Mouse (Mus musculus) limb, embryonic 13.5 days (tissue): ENCODE results near the gene Slc38a6. TPM values are rescaled to one million over a fixed set of nuclear protein-coding genes. Genes with fewer than 3 reads are reported as not detected.

Experiments
- ATAC-seq: fragments of 200-750 bp; cut with Nextera tagmentation; 2 replicates; pipeline ENCODE4 v1.8.0; 2017; ENCODE audit warnings: low read depth, moderate number of reproducible peaks, moderate TSS enrichment; ENCODE audit not compliant: low FRiP score
- H3K27ac ChIP-seq: fragments of 300-500 bp; sonication (generic); 2 replicates; pipeline ENCODE4 v1.5.1; 2015; ENCODE audit warnings: inconsistent platforms, mild to moderate bottlenecking, moderate library complexity
- H3K27me3 ChIP-seq: fragments of 300-500 bp; sonication (generic); 2 replicates; pipeline ENCODE4 v1.6.1; 2015; ENCODE audit warnings: mild to moderate bottlenecking, inconsistent platforms
- H3K36me3 ChIP-seq: fragments of 300-500 bp; sonication (generic); 2 replicates; pipeline ENCODE4 v1.6.1; 2015; ENCODE audit warnings: inconsistent platforms, mild to moderate bottlenecking, moderate library complexity
- H3K4me1 ChIP-seq: fragments of 300-500 bp; sonication (generic); 2 replicates; pipeline ENCODE4 v1.6.1; 2015; ENCODE audit warnings: inconsistent platforms
- H3K4me2 ChIP-seq: fragments of 300-500 bp; sonication (generic); replicated peaks from 2 replicates; pipeline ENCODE4 v1.6.1; 2015; ENCODE audit warnings: inconsistent platforms, mild to moderate bottlenecking, moderate library complexity
- H3K4me3 ChIP-seq: fragments of 300-500 bp; sonication (generic); 2 replicates; pipeline ENCODE4 v1.5.1; 2015; ENCODE audit warnings: moderate library complexity, mild to moderate bottlenecking, inconsistent platforms
- H3K9ac ChIP-seq: fragments of 300-500 bp; sonication (generic); 2 replicates; pipeline ENCODE4 v1.6.1; 2015; ENCODE audit warnings: mild to moderate bottlenecking, inconsistent platforms
- H3K9me3 ChIP-seq: fragments of 300-500 bp; sonication (generic); 2 replicates; pipeline ENCODE4 v1.6.1; 2016; ENCODE audit warnings: inconsistent platforms
- WGBS: fragments of 180-500 bp; shearing (Covaris S2); methylation state at CpG from one replicate; pipeline ENCODE4 v1.1.7; 2015; 5-methylcytosine and 5-hydroxymethylcytosine counted together
- polyA plus RNA-seq: library from polyadenylated mRNA; unstranded; fragments of >200 nt; fragmentation: Nextera tagmentation; extraction: Ambion mirVana; gene quantifications from 2 replicates; pipeline ENCODE4 v1.2.1, GENCODE M21; 2015

Gene Slc38a6
- polyA plus RNA-seq, 1 experiment from 2014 or later = 11.0 TPM

DNA sequence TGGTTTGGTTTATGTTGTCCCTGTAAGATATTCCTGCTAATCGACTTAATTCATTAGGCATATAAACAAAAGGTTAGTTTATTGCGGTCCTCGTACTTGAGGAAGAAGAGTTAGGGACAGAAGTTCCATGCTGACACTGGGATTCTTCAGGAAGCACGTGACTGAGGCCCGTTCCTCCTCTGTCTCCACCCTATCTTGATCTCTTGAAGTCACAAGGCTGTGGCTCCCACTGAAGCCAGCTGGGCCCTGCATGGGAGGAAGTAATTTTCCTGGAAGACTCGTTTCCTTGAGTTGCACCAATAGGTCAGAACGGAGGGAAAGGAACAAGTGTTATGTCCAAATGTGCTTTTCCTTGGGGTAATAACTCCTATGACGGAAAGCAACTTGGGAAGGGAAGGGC is 1.0 kb downstream of the Slc38a6 start:
- H3K4me3 ChIP-seq = peak overlapping the region; percentile 78
- H3K36me3 ChIP-seq = peaks cover 9% of the 10 kb centered on the region
- H3K9me3 ChIP-seq = no peaks in the 10 kb centered on the region
- peak overlapping the region; percentile 80 for H3K9ac ChIP-seq
- no peak for ATAC-seq
- H3K27ac ChIP-seq = no peak overlapping the region
- H3K4me1 ChIP-seq = peaks cover 22% of the 10 kb centered on the region
- H3K27me3 ChIP-seq = no peaks in the 10 kb centered on the region
- peak overlapping the region; percentile 79 for H3K4me2 ChIP-seq
- 63% methylated on average over 8 of the region's 8 CpGs for WGBS

DNA sequence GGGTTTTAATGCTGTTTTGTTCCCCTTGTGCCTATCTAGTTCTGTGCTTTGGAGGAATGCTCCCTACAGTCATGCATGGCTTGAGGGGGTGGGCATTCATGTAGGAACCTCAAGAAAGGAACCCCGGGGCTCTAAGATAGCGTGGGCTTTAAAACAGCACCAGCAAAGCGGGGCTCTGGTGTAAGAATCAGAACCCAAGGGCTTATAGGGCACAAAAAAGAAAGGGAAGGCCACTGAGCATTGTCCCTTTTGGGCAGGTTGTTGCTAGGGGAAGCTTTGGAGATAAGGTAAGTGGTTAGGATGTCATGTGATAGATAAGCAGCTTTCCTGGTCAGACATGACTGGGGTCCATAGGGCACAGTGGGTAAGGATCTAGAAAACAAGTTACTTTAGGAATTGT is 2.0 kb downstream of the Slc38a6 start:
- Histone ChIP-seq H3K27ac (no peak overlapping the region), H3K4me3 (no peak overlapping the region), H3K9ac (no peak overlapping the region), H3K27me3 (no peaks in the 10 kb centered on the region), H3K9me3 (no peaks in the 10 kb centered on the region), H3K36me3 (peaks cover 14% of the 10 kb centered on the region), H3K4me2 (no peak overlapping the region), H3K4me1 (peaks cover 19% of the 10 kb centered on the region)
- 94% methylated on average over 3 of the region's 3 CpGs for WGBS
- no peak for ATAC-seq

DNA sequence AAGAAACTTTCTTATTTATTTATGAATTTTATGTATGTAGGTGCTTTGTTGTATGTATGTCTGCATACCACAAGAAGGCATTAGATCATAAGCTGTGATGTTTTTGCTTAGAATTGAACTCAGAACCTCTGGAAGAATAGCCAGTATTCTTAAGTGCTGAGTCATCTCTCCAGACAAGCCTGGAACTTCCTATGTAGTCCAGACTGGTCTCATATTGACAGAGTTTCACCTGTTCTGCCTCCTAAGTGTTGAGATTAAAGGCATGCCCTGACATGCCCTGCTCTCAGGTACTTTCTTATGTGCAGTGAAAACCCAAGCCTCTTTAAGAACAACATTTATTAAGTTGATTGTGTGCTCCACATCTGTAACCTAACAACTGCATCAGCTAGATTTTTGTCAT is 8.3 kb downstream of the Slc38a6 start:
- no peak overlapping the region for H3K9ac ChIP-seq
- no peak overlapping the region for H3K27ac ChIP-seq
- H3K4me3 ChIP-seq = no peak overlapping the region
- H3K36me3 ChIP-seq = peaks cover 23% of the 10 kb centered on the region
- H3K4me2 ChIP-seq = no peak overlapping the region
- peaks cover 15% of the 10 kb centered on the region for H3K4me1 ChIP-seq
- no peaks in the 10 kb centered on the region for H3K9me3 ChIP-seq
- H3K27me3 ChIP-seq = no peaks in the 10 kb centered on the region
- no peak for ATAC-seq

DNA sequence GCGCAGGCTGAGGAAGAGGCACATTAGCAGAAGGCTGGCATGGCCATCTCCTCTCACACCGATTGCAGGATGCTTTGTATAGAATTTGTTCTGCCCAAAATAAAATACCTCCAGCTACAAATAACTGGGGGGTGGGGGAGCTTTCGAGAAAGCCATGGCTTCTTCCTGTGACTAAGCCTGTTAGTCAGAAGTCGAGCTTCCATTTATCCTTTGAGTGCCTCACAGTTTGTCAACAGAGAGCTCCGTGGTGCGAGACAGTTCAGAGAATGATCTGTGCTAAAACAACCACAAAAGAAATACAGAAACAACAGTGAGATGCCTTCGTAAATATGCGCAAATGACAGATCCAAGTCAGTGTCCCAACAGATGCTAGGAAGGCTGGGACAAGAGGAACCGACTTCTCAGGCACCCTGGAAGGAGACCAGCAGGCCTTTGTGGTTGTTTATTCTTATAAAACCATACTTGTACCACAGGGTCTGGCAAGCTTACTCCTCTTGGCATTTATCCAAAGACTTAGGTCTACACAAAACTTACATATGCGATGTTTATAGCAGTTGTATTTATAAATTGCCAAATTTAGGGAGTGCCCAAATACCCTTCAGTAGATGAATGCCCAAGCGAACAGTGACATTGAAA is 9.0 kb downstream of the Slc38a6 start:
- no peak for ATAC-seq
- H3K9me3 ChIP-seq = no peaks in the 10 kb centered on the region
- peaks cover 30% of the 10 kb centered on the region for H3K36me3 ChIP-seq
- no peak overlapping the region for H3K27ac ChIP-seq
- 70% methylated on average over 11 of the region's 11 CpGs for WGBS
- H3K4me3 ChIP-seq = no peak overlapping the region
- peaks cover 15% of the 10 kb centered on the region for H3K4me1 ChIP-seq
- no peak overlapping the region for H3K9ac ChIP-seq
- H3K4me2 ChIP-seq = no peak overlapping the region
- no peaks in the 10 kb centered on the region for H3K27me3 ChIP-seq

DNA sequence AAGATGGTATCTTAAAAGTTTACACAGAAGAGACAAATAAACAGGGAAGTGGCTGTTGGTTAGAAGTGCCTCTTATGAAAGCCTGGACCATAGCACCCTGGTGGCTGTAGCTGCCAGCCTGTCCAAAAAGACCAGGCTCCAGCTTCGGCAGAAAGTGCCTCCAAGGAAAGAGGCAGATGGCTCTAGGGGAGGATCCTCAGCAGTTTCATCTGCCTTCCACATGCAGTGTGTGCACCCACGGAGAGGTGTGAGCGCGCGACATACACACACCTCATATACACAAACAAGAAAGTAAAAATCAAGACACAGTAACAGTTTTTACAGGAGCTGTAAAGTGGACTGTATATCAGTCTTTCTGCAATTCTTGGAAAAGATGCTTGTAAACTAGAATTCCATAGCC is 12.0 kb downstream of the Slc38a6 start:
- Histone ChIP-seq H3K4me1 (peaks cover 15% of the 10 kb centered on the region), H3K9me3 (no peaks in the 10 kb centered on the region), H3K4me2 (no peak overlapping the region), H3K27me3 (no peaks in the 10 kb centered on the region), H3K9ac (no peak overlapping the region), H3K4me3 (no peak overlapping the region), H3K27ac (no peak overlapping the region), H3K36me3 (peaks cover 26% of the 10 kb centered on the region)
- no peak for ATAC-seq
- WGBS = 85% methylated on average over 5 of the region's 5 CpGs

DNA sequence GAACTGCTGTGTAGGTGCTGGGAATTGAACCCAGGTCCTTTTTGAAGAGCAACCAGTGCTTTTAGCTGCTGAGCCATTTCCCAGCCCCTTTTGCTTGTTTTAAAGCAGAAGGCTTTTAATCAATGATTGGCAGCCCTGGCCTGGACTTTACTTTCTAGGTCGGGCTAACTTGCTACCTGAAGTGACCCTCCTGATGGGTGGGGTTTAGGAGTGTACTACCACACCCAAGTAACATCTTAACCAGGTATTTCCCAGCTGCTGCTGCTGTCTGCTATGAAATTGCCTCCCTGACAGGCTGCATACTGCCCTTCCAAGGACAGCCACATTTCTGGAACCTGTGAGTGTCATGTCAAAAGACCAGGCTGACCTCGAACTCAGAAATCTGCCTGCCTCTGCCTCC is 14.0 kb downstream of the Slc38a6 start:
- Histone ChIP-seq H3K36me3 (peaks cover 22% of the 10 kb centered on the region; the same call in 1 of the 2 replicates), H3K9ac (no peak overlapping the region), H3K4me2 (no peak overlapping the region), H3K9me3 (no peaks in the 10 kb centered on the region), H3K4me3 (no peak overlapping the region), H3K4me1 (peaks cover 10% of the 10 kb centered on the region), H3K27ac (no peak overlapping the region), H3K27me3 (no peaks in the 10 kb centered on the region)
- WGBS = 97% methylated on average over 2 of the region's 2 CpGs
- no peak for ATAC-seq

DNA sequence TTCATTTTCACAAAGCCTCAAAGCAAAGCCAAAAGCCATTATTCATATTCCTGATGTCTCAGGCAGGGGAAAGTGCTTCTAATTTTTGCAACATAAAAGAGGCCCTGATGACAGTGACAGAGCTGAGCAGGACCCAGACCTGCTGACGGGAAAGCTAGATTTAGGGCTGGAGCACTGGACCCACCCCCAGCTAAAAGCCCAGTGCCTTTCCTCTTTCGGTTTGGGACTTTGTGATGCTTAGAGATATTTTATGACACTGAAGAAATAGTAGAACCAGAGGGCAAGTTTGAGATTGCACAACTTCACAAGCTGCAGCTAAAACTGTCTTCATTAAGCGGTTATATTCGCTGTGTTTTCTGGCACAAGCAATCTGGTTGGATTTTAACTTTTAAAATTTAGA is 18.1 kb downstream of the Slc38a6 start:
- Histone ChIP-seq H3K4me2 (no peak overlapping the region), H3K4me3 (no peak overlapping the region), H3K27ac (no peak overlapping the region), H3K36me3 (peaks cover 19% of the 10 kb centered on the region; the same call in 1 of the 2 replicates), H3K9me3 (no peaks in the 10 kb centered on the region), H3K4me1 (0 out of 2 replicates have a peak, but pooled peaks cover 2% of the 10 kb centered on the region), H3K9ac (no peak overlapping the region), H3K27me3 (no peaks in the 10 kb centered on the region)
- ATAC-seq = no peak
- 72% methylated on average over 4 of the region's 4 CpGs for WGBS

DNA sequence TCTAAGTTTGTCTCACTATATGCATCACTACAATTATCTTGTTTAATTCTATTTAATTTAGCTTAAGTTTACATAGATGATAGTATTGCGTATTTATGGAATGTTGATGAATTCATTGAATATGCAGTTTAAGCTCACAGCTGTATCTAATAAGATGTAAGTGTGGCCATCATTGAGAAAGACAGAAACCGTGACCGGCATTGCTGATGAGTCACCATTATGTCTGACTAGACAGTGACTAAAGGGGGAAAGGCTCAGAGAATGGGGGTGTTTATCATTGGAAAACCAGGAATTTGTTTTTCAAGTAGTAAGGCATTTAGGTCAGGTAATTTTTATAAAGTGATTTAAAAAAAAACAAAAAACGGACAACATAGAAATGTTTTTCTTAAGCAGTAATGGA is 21.2 kb downstream of the Slc38a6 start:
- Histone ChIP-seq H3K4me2 (no peak overlapping the region), H3K9me3 (no peaks in the 10 kb centered on the region), H3K9ac (no peak overlapping the region), H3K27ac (no peak overlapping the region), H3K36me3 (peaks cover 9% of the 10 kb centered on the region; the same call in 1 of the 2 replicates), H3K4me3 (no peak overlapping the region), H3K27me3 (no peaks in the 10 kb centered on the region), H3K4me1 (0 out of 2 replicates have a peak, but pooled peaks cover 2% of the 10 kb centered on the region)
- 88% methylated on average over 4 of the region's 4 CpGs for WGBS
- ATAC-seq = no peak

DNA sequence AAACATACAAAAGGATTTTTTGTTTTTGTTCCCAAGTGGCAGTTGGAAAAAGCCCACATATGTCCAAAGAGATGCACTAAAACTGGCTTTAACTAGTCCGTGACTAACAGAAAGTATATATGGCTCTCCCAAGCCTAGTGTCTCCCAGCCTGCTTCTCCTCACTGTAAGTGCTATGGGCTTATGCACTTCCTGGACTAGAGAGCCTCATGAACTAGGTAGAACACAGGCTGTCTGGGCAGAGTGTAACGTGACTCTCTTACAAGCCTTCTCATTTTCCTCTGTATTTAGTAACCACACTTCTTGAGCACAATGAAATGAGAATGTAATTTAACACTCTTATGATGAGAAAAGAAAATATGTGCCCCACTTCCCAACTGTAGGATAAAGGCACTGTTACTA is 22.1 kb downstream of the Slc38a6 start:
- Histone ChIP-seq H3K27ac (no peak overlapping the region), H3K4me2 (no peak overlapping the region), H3K4me1 (0 out of 2 replicates have a peak, but pooled peaks cover 2% of the 10 kb centered on the region), H3K9me3 (no peaks in the 10 kb centered on the region), H3K9ac (no peak overlapping the region), H3K27me3 (no peaks in the 10 kb centered on the region), H3K36me3 (peaks cover 9% of the 10 kb centered on the region; the same call in 1 of the 2 replicates), H3K4me3 (no peak overlapping the region)
- no peak for ATAC-seq
- 59% methylated on average over 2 of the region's 2 CpGs for WGBS

DNA sequence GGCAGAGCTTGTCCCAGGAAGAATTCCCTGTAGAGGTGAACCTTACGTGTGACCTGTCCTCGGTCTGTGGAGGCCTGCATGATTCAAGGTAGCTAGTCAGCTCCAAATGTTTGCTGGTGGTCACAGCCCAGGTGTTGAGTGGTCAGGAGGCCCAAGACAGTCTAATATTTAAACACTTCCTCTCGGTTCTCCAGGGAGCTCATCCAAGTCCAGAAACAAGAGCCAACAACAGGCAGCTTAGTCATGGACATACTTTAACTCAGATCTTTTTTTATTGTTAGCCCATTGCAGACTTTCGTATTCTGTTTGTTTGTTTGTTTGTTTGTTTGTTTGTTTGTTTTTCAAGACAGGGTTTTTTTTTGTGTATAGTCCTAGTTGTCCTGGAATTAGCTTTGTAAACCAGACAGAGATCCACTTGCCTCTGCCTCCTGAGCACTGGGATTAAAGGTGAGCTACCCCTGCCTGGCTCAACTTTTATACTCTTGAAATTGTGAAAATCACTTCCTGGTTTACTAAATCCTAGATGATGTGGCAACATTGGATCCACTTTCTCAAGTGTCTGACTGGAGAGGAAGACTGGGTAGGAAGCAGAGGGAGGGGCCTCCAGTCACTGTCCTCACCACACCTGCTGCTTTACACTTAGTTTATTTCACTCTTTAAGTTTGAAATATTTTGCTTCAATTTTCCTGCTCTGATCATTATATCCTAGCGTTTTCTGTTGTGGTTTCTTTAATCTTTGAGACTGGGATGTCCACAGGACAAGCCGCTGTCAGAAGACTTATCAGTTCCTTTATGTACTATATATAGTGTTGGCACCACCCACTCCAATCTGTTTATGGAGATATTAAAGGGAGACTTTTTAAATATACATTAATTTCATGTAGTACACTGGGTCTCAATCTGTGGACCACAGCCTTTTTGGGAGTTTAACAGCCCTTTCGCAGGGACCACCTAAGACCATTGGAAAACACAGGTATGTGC is 31.4 kb downstream of the Slc38a6 start:
- no peak overlapping the region for H3K9ac ChIP-seq
- H3K9me3 ChIP-seq = no peaks in the 10 kb centered on the region
- WGBS = 91% methylated on average over 7 of the region's 7 CpGs
- H3K27ac ChIP-seq = no peak overlapping the region
- no peaks in the 10 kb centered on the region; the same call in 1 of the 2 replicates for H3K4me1 ChIP-seq
- peaks cover 6% of the 10 kb centered on the region; the same call in 1 of the 2 replicates for H3K27me3 ChIP-seq
- no peak for ATAC-seq
- no peak overlapping the region for H3K4me2 ChIP-seq
- no peak overlapping the region for H3K4me3 ChIP-seq
- peaks cover 12% of the 10 kb centered on the region for H3K36me3 ChIP-seq

DNA sequence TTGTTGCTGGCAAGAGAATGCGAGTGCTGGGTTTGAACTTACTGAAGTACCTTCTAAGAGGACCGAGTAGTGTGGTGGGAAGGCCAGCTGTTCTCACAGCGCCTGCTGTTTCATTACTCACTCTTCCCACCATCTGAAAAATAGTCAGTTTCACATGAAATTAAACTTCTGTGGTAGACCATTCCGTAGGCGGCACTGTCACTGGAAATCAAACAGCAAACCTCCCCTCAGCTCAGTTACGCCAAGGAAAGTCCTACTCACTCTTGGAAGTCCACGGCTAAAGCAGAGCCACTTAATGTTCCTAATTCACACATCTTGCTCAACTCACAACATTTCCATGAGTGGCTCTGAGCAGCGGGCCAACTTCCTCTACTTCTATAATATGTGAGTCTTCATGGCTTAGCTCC is 37.6 kb downstream of the Slc38a6 start:
- Histone ChIP-seq H3K9ac (no peak overlapping the region), H3K4me3 (no peak overlapping the region), H3K27me3 (peaks cover 10% of the 10 kb centered on the region), H3K9me3 (no peaks in the 10 kb centered on the region), H3K4me1 (peaks cover 46% of the 10 kb centered on the region), H3K27ac (no peak overlapping the region), H3K4me2 (no peak overlapping the region), H3K36me3 (no peaks in the 10 kb centered on the region)
- WGBS = 83% methylated on average over 8 of the region's 8 CpGs
- ATAC-seq = no peak

DNA sequence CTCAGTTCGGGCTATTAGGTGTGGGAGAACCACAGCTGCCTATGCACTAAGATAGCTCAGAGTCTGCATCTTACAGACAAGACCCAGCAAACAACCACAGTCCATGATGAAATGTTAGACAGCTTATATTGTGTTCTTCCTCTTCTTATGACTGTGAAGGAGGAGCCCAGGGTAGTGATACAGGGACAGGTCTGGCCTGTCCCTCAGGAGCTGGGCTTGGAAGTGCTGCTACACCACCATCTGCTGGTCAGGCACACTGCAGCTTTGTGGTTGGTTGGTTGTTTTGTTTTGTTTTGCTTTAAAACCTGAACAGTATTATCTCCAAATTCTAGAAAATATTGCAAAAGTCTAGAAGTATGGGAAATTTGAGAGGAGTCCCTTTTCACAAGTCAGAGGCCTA is 38.2 kb downstream of the Slc38a6 start:
- no peaks in the 10 kb centered on the region for H3K36me3 ChIP-seq
- H3K27ac ChIP-seq = no peak overlapping the region
- H3K9me3 ChIP-seq = no peaks in the 10 kb centered on the region
- H3K4me2 ChIP-seq = no peak overlapping the region
- ATAC-seq = no peak
- H3K4me1 ChIP-seq = peaks cover 46% of the 10 kb centered on the region
- no peak overlapping the region for H3K4me3 ChIP-seq
- peaks cover 10% of the 10 kb centered on the region for H3K27me3 ChIP-seq
- H3K9ac ChIP-seq = no peak overlapping the region
- 89% methylated on average over 1 of the region's 1 CpGs for WGBS
